Mouse (Mus musculus) heart, embryonic 12.5 days (tissue): ENCODE measurements at regions not wholly inside any gene's neighbourhood (a gene's known extent, or its start where the extent isn't known, plus 50 kb on each side); places are given as distances from the start of the nearest gene placed in this dataset.

Experiments used
- ATAC-seq: fragments of 200-750 bp; cut with Nextera tagmentation; 2 replicates; pipeline ENCODE4 v1.8.0; 2017; ENCODE audit warnings: moderate TSS enrichment, moderate library complexity; ENCODE audit not compliant: insufficient number of reproducible peaks, low FRiP score
- H3K27ac ChIP-seq: fragments of 300-500 bp; sonication (generic); 2 replicates; pipeline ENCODE4 v1.5.1; 2016; ENCODE audit warnings: mild to moderate bottlenecking, moderate library complexity; ENCODE audit not compliant: poor library complexity, severe bottlenecking
- H3K27me3 ChIP-seq: fragments of 300-500 bp; sonication (generic); replicated peaks from 2 replicates; pipeline ENCODE4 v1.6.1; 2016; ENCODE audit warnings: mild to moderate bottlenecking, moderate library complexity
- H3K36me3 ChIP-seq: fragments of 300-500 bp; sonication (generic); 2 replicates; pipeline ENCODE4 v1.6.1; 2016; ENCODE audit warnings: mild to moderate bottlenecking, moderate library complexity
- H3K4me1 ChIP-seq: fragments of 300-500 bp; sonication (generic); replicated peaks from 2 replicates; pipeline ENCODE4 v1.6.1; 2016; ENCODE audit warnings: mild to moderate bottlenecking
- H3K4me2 ChIP-seq: fragments of 300-500 bp; sonication (generic); 2 replicates; pipeline ENCODE4 v1.6.1; 2016; ENCODE audit warnings: mild to moderate bottlenecking, moderate library complexity
- H3K4me3 ChIP-seq: fragments of 300-500 bp; sonication (generic); 2 replicates; pipeline ENCODE4 v1.5.1; 2016; ENCODE audit warnings: mild to moderate bottlenecking
- H3K9ac ChIP-seq: fragments of 300-500 bp; sonication (generic); 2 replicates; pipeline ENCODE4 v1.6.1; 2016; ENCODE audit warnings: mild to moderate bottlenecking, moderate library complexity
- H3K9me3 ChIP-seq: fragments of 300-500 bp; sonication (generic); replicated peaks from 2 replicates; pipeline ENCODE4 v1.6.1; 2016; ENCODE audit warnings: mild to moderate bottlenecking, moderate library complexity
- WGBS: fragments of 180-500 bp; shearing (Covaris S2); methylation state at CpG from one replicate; pipeline ENCODE4 v1.1.7; 2016; 5-methylcytosine and 5-hydroxymethylcytosine counted together

DNA sequence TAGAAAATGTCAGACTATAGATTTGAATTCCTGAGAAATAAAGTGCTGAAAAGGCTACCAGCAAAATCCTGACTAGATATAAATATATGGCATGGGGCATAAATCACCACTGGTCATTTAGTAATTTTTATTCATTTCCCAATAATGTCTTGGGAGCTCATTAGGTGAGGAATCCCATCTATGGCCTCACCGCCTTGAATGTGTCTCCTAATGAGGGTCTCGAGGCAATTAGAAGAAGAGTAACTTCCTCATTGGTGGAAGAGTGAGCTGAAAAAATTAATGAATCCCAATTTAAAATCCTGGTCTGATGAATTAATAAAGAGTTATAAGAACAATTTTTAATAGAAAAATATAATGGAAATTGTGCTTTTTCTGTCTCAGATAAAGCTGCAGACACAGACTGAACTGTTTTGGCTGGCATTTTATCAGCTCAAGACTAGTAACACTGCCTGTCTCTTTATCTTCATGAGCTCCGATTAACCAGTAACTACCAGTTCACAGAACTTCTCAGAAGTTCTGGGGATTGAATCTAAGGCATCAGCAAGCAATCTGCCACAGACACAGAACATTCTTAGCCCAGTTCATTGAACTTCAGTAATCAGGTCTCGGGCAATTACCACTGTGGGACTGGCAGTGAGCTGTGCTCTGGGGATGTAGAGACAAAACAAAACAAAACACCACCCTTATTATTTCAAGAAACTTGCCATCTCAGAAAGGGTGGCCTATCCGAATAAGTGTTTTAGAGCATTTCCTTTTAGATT, 170.7 kb downstream of the Plpp3 start:
- ATAC-seq, result no peak
- Histone ChIP-seq H3K4me3 (no peak overlapping the region), H3K27me3 (no peaks in the 10 kb centered on the region), H3K27ac (no peak overlapping the region), H3K9ac (no peak overlapping the region), H3K36me3 (no peaks in the 10 kb centered on the region), H3K9me3 (no peaks in the 10 kb centered on the region), H3K4me2 (no peak overlapping the region), H3K4me1 (0 out of 2 replicates have a peak, but pooled peaks cover 3% of the 10 kb centered on the region)
- WGBS, result 60% methylated on average over 5 of the region's 5 CpGs

DNA sequence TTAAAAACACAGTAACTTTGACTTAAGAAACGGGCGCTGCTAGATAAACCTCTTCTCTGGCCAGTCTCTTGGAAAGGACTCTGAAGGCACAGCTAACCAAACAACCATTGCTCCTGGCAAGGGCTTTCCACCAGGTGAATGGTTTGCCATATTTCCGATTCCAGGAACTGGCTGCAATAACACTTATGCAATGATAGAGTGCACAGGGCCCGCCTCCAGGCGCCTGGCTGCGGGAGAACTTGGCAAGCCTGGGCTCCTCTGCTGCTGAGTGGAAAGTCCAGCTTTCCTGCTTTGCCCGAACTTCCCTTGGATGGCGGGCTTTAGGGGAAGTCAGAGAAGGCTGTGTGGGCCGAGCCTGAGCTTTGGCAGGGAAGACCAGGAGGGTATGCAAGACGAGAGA, 171.6 kb downstream of the Plpp3 start:
- no peak overlapping the region for H3K27ac ChIP-seq

DNA sequence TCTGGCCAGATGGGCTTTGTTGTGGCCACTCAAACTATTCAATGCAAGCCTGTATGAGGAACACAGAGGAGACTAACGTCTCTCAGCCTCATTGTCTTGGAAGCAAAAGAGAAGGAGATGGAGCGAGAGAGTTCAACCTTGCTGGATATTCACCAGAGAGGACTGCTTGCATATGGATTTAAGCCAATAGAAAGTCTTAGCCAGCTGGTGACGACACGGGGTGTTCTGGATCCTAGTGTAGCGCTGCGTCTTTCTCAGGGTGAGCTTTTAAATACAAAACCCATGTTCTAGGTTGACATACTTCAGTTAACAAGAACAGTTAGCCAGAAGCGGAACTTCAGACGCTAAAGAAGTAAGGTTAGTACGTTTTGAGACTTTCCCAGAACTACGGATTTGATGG, 174.9 kb downstream of the Plpp3 start:
- no peak for ATAC-seq
- WGBS, result 90% methylated on average over 10 of the region's 10 CpGs

More for the DNA sequence above, 171.6 kb downstream of the Plpp3 start:
- peak; percentile 55; the same call in 1 of the 2 replicates for ATAC-seq
- no peak overlapping the region for H3K4me2 ChIP-seq
- no peaks in the 10 kb centered on the region for H3K36me3 ChIP-seq
- 54% methylated on average over 10 of the region's 10 CpGs for WGBS
- H3K9me3 ChIP-seq, result no peaks in the 10 kb centered on the region
- H3K4me3 ChIP-seq, result no peak overlapping the region
- 0 out of 2 replicates have a peak, but pooled peaks cover 2% of the 10 kb centered on the region for H3K27me3 ChIP-seq
- H3K4me1 ChIP-seq, result 0 out of 2 replicates have a peak, but pooled peaks cover 3% of the 10 kb centered on the region
- H3K9ac ChIP-seq, result no peak overlapping the region

DNA sequence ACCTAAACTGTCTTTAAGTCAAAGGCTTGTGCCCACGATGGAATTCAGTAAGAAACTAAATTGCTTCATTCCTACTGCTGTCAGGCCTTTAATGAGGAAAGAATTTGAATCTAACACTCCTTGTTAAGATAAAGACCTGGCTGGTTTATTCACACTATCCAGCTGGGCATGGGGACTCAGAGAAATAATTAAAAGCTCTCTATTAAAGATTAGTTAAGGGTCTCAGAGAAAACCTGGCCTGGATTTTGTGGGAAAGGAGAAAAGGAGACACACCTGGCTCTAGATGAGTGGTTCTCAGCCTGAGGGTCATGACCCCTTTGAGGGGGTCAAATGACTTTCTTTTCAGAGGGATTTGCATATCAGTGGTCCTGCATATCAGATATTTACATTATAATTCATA, 178.7 kb downstream of the Plpp3 start:
- Histone ChIP-seq H3K36me3 (no peaks in the 10 kb centered on the region), H3K4me3 (no peak overlapping the region), H3K27me3 (0 out of 2 replicates have a peak, but pooled peaks cover 3% of the 10 kb centered on the region), H3K4me1 (peaks cover 6% of the 10 kb centered on the region), H3K4me2 (no peak overlapping the region), H3K9ac (no peak overlapping the region), H3K27ac (no peak overlapping the region), H3K9me3 (no peaks in the 10 kb centered on the region)
- 35% methylated on average over 1 of the region's 1 CpGs for WGBS
- ATAC-seq, result no peak

More for the DNA sequence above, 174.9 kb downstream of the Plpp3 start:
- no peak overlapping the region for H3K9ac ChIP-seq
- no peaks in the 10 kb centered on the region for H3K36me3 ChIP-seq
- H3K4me1 ChIP-seq, result 0 out of 2 replicates have a peak, but pooled peaks cover 3% of the 10 kb centered on the region
- 0 out of 2 replicates have a peak, but pooled peaks cover 3% of the 10 kb centered on the region for H3K27me3 ChIP-seq
- no peak overlapping the region for H3K27ac ChIP-seq
- no peak overlapping the region for H3K4me2 ChIP-seq
- H3K9me3 ChIP-seq, result no peaks in the 10 kb centered on the region
- no peak overlapping the region for H3K4me3 ChIP-seq

DNA sequence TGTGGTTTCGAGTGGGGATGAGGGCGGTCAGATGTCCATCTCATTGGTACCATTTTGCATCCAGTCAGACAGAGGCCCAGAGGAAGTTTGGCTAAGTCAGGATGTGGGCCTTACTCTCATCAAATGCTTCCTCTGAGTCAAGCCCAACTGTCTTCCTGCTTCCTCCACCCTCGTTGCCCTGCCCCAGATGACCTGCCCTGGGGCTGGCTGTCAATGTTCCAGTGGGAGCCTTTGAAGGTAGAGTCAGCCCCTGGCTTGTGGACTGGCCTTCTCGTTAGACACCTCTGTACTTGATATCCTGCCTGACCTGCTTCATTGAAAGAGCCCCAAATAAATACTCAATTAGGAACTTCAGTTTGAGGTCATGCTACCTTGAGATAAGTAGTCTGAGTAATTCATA, 179.4 kb downstream of the Plpp3 start:
- H3K4me2 ChIP-seq, result no peak overlapping the region
- H3K4me3 ChIP-seq, result no peak overlapping the region
- WGBS, result 59% methylated on average over 4 of the region's 4 CpGs
- H3K9ac ChIP-seq, result no peak overlapping the region
- no peaks in the 10 kb centered on the region for H3K9me3 ChIP-seq
- H3K36me3 ChIP-seq, result no peaks in the 10 kb centered on the region
- no peak overlapping the region for H3K27ac ChIP-seq
- no peak for ATAC-seq
- 0 out of 2 replicates have a peak, but pooled peaks cover 3% of the 10 kb centered on the region for H3K27me3 ChIP-seq
- peaks cover 6% of the 10 kb centered on the region for H3K4me1 ChIP-seq

DNA sequence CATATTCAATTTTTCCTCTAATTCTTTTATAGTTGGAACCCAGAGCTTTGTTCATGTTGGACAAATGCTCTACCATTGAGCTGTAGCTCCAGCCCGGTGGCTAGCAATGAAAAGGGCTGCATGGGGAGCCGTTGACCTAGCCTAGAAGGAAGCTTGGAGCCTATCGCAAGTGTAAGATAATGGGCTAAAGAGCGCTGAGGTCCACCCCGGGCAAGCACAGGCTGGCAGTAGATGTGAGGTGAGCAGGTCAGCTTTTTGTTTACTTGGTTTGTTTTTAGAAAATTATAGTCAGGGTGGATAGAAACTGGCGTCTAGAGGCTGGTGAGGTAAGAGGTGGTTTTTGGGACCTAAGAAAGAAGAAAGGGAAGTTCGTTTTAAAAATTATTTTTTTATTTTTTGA, 181.0 kb downstream of the Plpp3 start:
- H3K27ac ChIP-seq, result no peak overlapping the region
- H3K27me3 ChIP-seq, result 0 out of 2 replicates have a peak, but pooled peaks cover 3% of the 10 kb centered on the region
- H3K4me3 ChIP-seq, result no peak overlapping the region
- H3K4me2 ChIP-seq, result no peak overlapping the region
- no peak for ATAC-seq
- peaks cover 6% of the 10 kb centered on the region for H3K4me1 ChIP-seq
- H3K9me3 ChIP-seq, result no peaks in the 10 kb centered on the region
- H3K36me3 ChIP-seq, result no peaks in the 10 kb centered on the region
- WGBS, result 59% methylated on average over 7 of the region's 7 CpGs
- H3K9ac ChIP-seq, result no peak overlapping the region

DNA sequence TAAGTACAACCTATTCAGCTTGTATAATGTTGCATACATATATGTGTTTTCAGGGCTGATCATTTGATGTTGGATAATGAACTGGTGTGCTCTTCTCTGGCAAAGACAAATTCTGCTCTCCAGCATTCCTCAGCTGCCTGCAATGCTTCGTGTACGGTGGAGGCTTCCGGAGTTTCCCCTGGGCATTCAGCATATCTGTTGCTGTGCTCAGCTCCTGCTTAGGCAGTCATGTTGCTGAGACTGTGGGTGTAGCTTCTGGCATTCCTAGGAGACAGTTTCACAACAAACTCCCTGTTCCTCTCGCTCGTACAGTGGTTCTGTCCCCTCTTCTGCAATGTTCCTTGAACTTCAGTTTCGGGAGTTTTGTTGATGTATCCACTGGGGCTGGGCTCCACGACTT, 181.7 kb downstream of the Plpp3 start:
- WGBS, result 42% methylated on average over 7 of the region's 7 CpGs
- Histone ChIP-seq H3K9me3 (no peaks in the 10 kb centered on the region), H3K27ac (no peak overlapping the region), H3K27me3 (no peaks in the 10 kb centered on the region), H3K4me2 (no peak overlapping the region), H3K9ac (no peak overlapping the region), H3K36me3 (no peaks in the 10 kb centered on the region), H3K4me3 (no peak overlapping the region), H3K4me1 (peaks cover 6% of the 10 kb centered on the region)
- ATAC-seq, result no peak

DNA sequence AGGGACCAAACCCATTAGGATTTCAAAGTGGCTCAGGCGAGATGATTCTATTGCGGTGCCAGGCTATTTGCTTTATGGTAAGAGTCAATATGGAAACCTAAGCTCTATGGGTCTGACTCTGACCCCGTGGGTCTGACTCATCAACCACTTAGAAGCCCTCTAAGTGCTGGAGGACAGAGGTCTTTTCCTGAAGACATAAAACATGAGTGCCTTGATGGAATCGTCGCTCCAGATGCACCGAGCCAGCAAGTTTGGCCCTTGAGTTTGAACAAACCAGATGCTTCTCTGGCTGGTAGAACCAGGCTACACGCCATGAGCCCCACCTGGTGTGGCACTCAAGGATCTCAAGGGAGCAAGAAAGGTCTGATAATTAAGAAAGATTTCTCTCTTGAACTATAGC, 184.1 kb downstream of the Plpp3 start:
- ATAC-seq, result no peak
- WGBS, result 77% methylated on average over 7 of the region's 7 CpGs

DNA sequence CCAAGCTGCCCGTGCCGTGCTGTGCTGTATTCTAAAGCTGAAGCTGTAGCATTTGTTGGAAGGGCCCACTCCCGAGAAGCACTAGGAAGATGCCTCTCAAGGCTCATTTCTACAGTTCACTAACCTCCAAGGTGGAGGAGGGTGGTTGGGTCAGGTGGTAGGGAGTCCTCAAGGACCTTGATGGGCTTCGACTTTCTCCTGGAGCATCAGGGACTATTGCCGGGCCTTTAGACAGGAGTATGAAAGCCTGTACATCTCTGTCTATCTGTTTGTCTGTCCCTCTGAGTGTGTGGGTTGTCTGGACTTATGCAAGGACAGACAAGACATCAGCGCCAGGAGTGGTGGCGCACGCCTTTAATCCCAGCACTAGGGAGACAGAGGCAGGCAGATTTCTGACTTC, 189.7 kb downstream of the Plpp3 start:
- H3K4me1 ChIP-seq, result no peaks in the 10 kb centered on the region
- H3K4me3 ChIP-seq, result no peak overlapping the region
- H3K4me2 ChIP-seq, result no peak overlapping the region
- no peaks in the 10 kb centered on the region for H3K36me3 ChIP-seq
- no peak overlapping the region for H3K27ac ChIP-seq
- H3K9ac ChIP-seq, result no peak overlapping the region
- no peaks in the 10 kb centered on the region for H3K9me3 ChIP-seq
- ATAC-seq, result no peak
- no peaks in the 10 kb centered on the region for H3K27me3 ChIP-seq
- 89% methylated on average over 8 of the region's 8 CpGs for WGBS

More for the DNA sequence above, 184.1 kb downstream of the Plpp3 start:
- no peaks in the 10 kb centered on the region for H3K9me3 ChIP-seq
- no peak overlapping the region for H3K9ac ChIP-seq
- no peaks in the 10 kb centered on the region for H3K36me3 ChIP-seq
- H3K27ac ChIP-seq, result no peak overlapping the region
- H3K4me1 ChIP-seq, result peaks cover 6% of the 10 kb centered on the region
- H3K4me2 ChIP-seq, result no peak overlapping the region
- H3K4me3 ChIP-seq, result no peak overlapping the region
- H3K27me3 ChIP-seq, result no peaks in the 10 kb centered on the region

DNA sequence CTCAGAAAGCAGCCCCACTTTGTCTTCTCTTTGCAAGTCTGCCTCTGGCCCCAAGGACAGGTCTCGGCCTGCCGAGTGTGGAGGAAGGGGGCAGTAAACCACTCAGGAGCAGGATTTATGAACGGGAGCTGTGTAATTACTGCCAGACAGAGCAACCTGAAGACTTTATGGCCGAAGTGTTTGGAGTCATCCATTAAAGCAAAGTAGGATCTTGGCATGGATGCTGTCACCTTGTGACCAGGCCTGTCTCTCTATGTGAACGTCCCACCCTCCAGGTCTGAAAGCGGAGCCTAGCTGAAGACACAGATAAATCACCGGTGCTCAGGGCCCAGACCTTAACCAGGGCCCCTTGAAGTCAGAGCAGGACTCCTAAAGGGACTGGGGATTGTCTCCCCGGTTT, 190.8 kb downstream of the Plpp3 start:
- Histone ChIP-seq H3K9me3 (no peaks in the 10 kb centered on the region), H3K27ac (no peak overlapping the region), H3K4me3 (no peak overlapping the region), H3K36me3 (no peaks in the 10 kb centered on the region), H3K27me3 (no peaks in the 10 kb centered on the region), H3K9ac (no peak overlapping the region), H3K4me2 (no peak overlapping the region), H3K4me1 (no peaks in the 10 kb centered on the region)
- 73% methylated on average over 8 of the region's 8 CpGs for WGBS
- ATAC-seq, result no peak

DNA sequence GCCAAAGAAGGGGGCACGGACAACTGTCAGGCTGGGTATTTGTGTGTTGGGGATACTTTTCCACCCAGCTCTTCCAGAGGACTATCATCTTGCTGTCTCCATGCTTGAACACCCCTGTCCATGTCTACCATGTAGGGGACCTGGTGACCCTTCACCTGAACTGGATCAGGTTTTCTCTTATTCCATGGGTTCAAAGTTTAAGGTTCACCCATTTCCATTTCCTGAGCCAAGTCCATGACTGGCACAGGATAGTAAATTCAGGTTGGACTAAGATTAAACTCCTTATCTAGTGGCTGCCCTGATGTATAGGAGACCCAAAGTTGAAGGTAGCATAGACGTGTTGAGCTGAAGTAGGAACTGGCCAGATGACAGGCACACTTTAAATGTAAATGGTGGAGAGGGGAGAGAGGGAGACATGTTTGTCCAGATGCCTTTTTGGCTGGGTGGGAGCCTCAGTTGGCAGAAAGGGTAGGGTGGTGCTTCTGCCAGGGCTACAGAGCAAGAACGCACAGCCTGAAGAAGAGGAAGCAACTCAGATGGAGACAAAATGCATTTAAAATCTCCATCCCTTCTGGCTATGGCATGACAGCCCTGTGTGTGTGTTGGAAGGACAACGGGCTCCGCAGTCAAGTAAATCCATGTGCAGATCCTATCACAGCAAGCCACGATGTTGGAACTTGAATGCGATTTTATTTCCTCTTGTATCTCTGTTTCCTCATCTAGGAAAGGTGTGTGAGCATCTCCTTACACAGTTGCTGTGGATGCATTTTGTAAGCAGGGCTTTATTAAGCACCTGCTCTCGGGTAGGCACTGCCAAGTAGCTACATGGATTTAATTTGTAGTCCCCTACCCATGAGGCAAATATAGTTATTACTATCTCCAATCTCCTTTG, 192.4 kb downstream of the Plpp3 start:
- ATAC-seq, result no peak
- no peak overlapping the region for H3K9ac ChIP-seq
- no peaks in the 10 kb centered on the region for H3K9me3 ChIP-seq
- H3K27ac ChIP-seq, result no peak overlapping the region
- WGBS, result 85% methylated on average over 8 of the region's 8 CpGs
- H3K4me2 ChIP-seq, result no peak overlapping the region
- H3K4me1 ChIP-seq, result no peaks in the 10 kb centered on the region
- H3K4me3 ChIP-seq, result no peak overlapping the region
- no peaks in the 10 kb centered on the region for H3K27me3 ChIP-seq
- no peaks in the 10 kb centered on the region for H3K36me3 ChIP-seq
